Mouse (Mus musculus): ENCODE results near the gene Birc7.

Birc7 gene

GRCm38 (mm10) chr2:180896819-180897625, 31.8 kb upstream of the Birc7 start:
- in situ Hi-C loops (cut with MboI; ENCODE audit: low pct_unique_long_range_greater_than_20kb in 1 of 2, low sequenced_read_pairs in 2 of 2, unreplicated experiment in 1 of 2) = loop anchor here in 1 of 2 experiments (10.0 kb wide), 1 partner anchor 112 kb away; no protein-coding TSS in a partner anchor

GRCm38 (mm10) chr2:180897857-180898256, 31.0 kb upstream of the Birc7 start:
- in situ Hi-C loops (cut with MboI; ENCODE audit: low pct_unique_long_range_greater_than_20kb in 1 of 2, low sequenced_read_pairs in 2 of 2, unreplicated experiment in 1 of 2) = loop anchor here in 1 of 2 experiments (10.0 kb wide), 1 partner anchor 113 kb away; no protein-coding TSS in a partner anchor

GRCm38 (mm10) chr2:180902086-180902485, 26.7 kb upstream of the Birc7 start:
- in situ Hi-C loops (cut with MboI; ENCODE audit: low pct_unique_long_range_greater_than_20kb in 1 of 2, low sequenced_read_pairs in 2 of 2, unreplicated experiment in 1 of 2) = no loop called here

- in situ Hi-C loops (cut with MboI; ENCODE audit: low pct_unique_long_range_greater_than_20kb in 1 of 2, low sequenced_read_pairs in 2 of 2, unreplicated experiment in 1 of 2) = no loop called here
Measured at GRCm38 (mm10) chr2:180904435-180905208, 24.2 kb upstream of the Birc7 start.

- in situ Hi-C loops (cut with MboI; ENCODE audit: low pct_unique_long_range_greater_than_20kb in 1 of 2, low sequenced_read_pairs in 2 of 2, unreplicated experiment in 1 of 2) = no loop called here
Measured at GRCm38 (mm10) chr2:180905556-180906221, 23.1 kb upstream of the Birc7 start.

GRCm38 (mm10) chr2:180910928-180911327, 17.9 kb upstream of the Birc7 start:
- in situ Hi-C loops (cut with MboI; ENCODE audit: low pct_unique_long_range_greater_than_20kb in 1 of 2, low sequenced_read_pairs in 2 of 2, unreplicated experiment in 1 of 2) = no loop called here

GRCm38 (mm10) chr2:180915886-180916433, 12.9 kb upstream of the Birc7 start:
- in situ Hi-C loops (cut with MboI; ENCODE audit: low pct_unique_long_range_greater_than_20kb in 1 of 2, low sequenced_read_pairs in 2 of 2, unreplicated experiment in 1 of 2) = no loop called here

- in situ Hi-C loops (cut with MboI; ENCODE audit: low pct_unique_long_range_greater_than_20kb in 1 of 2, low sequenced_read_pairs in 2 of 2, unreplicated experiment in 1 of 2) = loop anchor here in 1 of 2 experiments (5.0 kb wide), 1 partner anchor 42 kb away; no protein-coding TSS in a partner anchor
Measured at GRCm38 (mm10) chr2:180919913-180920809, 8.7 kb upstream of the Birc7 start.

- in situ Hi-C loops (cut with MboI; ENCODE audit: low pct_unique_long_range_greater_than_20kb in 1 of 2, low sequenced_read_pairs in 2 of 2, unreplicated experiment in 1 of 2) = loop anchor here in 1 of 2 experiments (5.0 kb wide), 1 partner anchor 41 kb away; no protein-coding TSS in a partner anchor
Measured at GRCm38 (mm10) chr2:180920810-180921400, 7.9 kb upstream of the Birc7 start, which contains the start of gene Ythdf1. Gene Ythdf1 (minus strand): TSS chr2:180920949.

- in situ Hi-C loops (cut with MboI; ENCODE audit: low pct_unique_long_range_greater_than_20kb in 1 of 2, low sequenced_read_pairs in 2 of 2, unreplicated experiment in 1 of 2) = loop anchor here in 1 of 2 experiments (5.0 kb wide), 1 partner anchor 40 kb away; no protein-coding TSS in a partner anchor
Measured at GRCm38 (mm10) chr2:180922739-180923138, 6.1 kb upstream of the Birc7 start.

- in situ Hi-C loops (cut with MboI; ENCODE audit: low pct_unique_long_range_greater_than_20kb in 1 of 2, low sequenced_read_pairs in 2 of 2, unreplicated experiment in 1 of 2) = loop anchor here in 1 of 2 experiments (5.0 kb wide), 1 partner anchor 37 kb away; no protein-coding TSS in a partner anchor
Measured at GRCm38 (mm10) chr2:180925176-180925575, 3.6 kb upstream of the Birc7 start.

GRCm38 (mm10) chr2:180932418-180932817, 3.6 kb downstream of the Birc7 start:
- in situ Hi-C loops (cut with MboI; ENCODE audit: low pct_unique_long_range_greater_than_20kb in 1 of 2, low sequenced_read_pairs in 2 of 2, unreplicated experiment in 1 of 2) = no loop called here

- in situ Hi-C loops (cut with MboI; ENCODE audit: low pct_unique_long_range_greater_than_20kb in 1 of 2, low sequenced_read_pairs in 2 of 2, unreplicated experiment in 1 of 2) = no loop called here
Measured at GRCm38 (mm10) chr2:180940187-180940586, 11.4 kb downstream of the Birc7 start.

- in situ Hi-C loops (cut with MboI; ENCODE audit: low pct_unique_long_range_greater_than_20kb in 1 of 2, low sequenced_read_pairs in 2 of 2, unreplicated experiment in 1 of 2) = no loop called here
Measured at GRCm38 (mm10) chr2:180941869-180942268, 13.0 kb downstream of the Birc7 start.

- in situ Hi-C loops (cut with MboI; ENCODE audit: low pct_unique_long_range_greater_than_20kb in 1 of 2, low sequenced_read_pairs in 2 of 2, unreplicated experiment in 1 of 2) = no loop called here
Measured at GRCm38 (mm10) chr2:180949947-180950346, 21.1 kb downstream of the Birc7 start.

- in situ Hi-C loops (cut with MboI; ENCODE audit: low pct_unique_long_range_greater_than_20kb in 1 of 2, low sequenced_read_pairs in 2 of 2, unreplicated experiment in 1 of 2) = no loop called here
Measured at GRCm38 (mm10) chr2:180952731-180953171, 23.9 kb downstream of the Birc7 start.

GRCm38 (mm10) chr2:180953638-180954037, 24.8 kb downstream of the Birc7 start:
- in situ Hi-C loops (cut with MboI; ENCODE audit: low pct_unique_long_range_greater_than_20kb in 1 of 2, low sequenced_read_pairs in 2 of 2, unreplicated experiment in 1 of 2) = no loop called here

Measured in mouse embryonic stem cell (cell line).